Mouse (Mus musculus): ENCODE measurements around the gene Ppm1g. TPM values are rescaled to one million over a fixed set of nuclear protein-coding genes. Genes with fewer than 3 reads are reported as not detected.
"Not testable (repeated sequence)": the region's sequence is repeated elsewhere in the genome, so short reads cannot be mapped to it uniquely, and the experiment has no call there.

The Ppm1g gene
- total RNA-seq, 2 experiments from 2014 or later: 56.5 to 66.1 TPM

DNA sequence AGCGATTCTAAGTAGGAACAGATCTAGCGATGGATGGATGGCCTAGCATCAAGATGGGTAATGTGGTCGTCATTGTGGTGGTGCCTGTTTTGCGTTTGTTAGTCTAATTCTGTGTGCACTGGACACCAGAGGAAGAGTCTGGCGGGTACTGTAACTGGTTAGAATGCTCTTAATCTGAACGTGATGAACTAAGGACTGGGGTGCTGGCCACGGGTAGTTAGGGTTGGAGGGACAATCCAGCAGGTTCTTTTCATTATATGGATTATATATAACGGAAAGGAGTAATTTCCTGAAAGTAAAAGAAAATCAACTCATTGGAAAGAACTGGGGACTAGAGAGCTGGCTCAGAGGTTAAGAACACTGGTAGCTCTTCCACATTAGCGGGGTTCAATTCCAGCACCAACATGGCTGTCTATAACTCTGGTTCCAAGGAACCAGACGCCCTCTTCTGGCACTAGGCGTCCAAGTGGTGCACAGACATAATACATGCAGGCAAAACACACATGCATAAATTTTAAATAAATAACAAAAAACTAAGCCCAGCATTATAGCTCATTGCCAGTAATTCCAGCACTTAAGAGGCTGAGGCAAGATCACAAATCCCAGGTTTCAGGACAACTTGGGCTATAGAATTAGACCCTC, 938 bp upstream of the Ppm1g start:
- no peak for DNase-seq
- intact Hi-C loops (cut with DNase I): loop anchor here (2.0 to 10.0 kb wide), 3 partner anchors 19 to 233 kb away; partner anchors contain the start of genes Gm9970, Ift172, Nrbp1 and Zfp512

GRCm38 (mm10) chr5:31219911-31220447, 508 bp downstream of the Ppm1g start:
- intact Hi-C loops (cut with DNase I): loop anchor here (2.0 to 10.0 kb wide), 4 partner anchors 21 to 235 kb away; partner anchors contain the start of genes Gm9970, Ift172, Nrbp1 and Zfp512
- DNase-seq: peak in 1 of 2 experiments; percentile 58

- intact Hi-C loops (cut with DNase I): loop anchor here (5.0 kb wide), 1 partner anchor 108 kb away; no protein-coding TSS in a partner anchor
Measured at GRCm38 (mm10) chr5:31219474-31219873, 1.0 kb downstream of the Ppm1g start.

GRCm38 (mm10) chr5:31219070-31219469, 1.4 kb downstream of the Ppm1g start:
- no peak for DNase-seq
- intact Hi-C loops (cut with DNase I): loop anchor here (5.0 kb wide), 1 partner anchor 108 kb away; no protein-coding TSS in a partner anchor

More at GRCm38 (mm10) chr5:31219474-31219873, 1.0 kb downstream of the Ppm1g start:
- DNase-seq: no peak

- intact Hi-C loops (cut with DNase I): loop anchor here (5.0 kb wide), 1 partner anchor 109 kb away; no protein-coding TSS in a partner anchor
- no peak for DNase-seq
Measured at GRCm38 (mm10) chr5:31218294-31218693, 2.2 kb downstream of the Ppm1g start.

DNA sequence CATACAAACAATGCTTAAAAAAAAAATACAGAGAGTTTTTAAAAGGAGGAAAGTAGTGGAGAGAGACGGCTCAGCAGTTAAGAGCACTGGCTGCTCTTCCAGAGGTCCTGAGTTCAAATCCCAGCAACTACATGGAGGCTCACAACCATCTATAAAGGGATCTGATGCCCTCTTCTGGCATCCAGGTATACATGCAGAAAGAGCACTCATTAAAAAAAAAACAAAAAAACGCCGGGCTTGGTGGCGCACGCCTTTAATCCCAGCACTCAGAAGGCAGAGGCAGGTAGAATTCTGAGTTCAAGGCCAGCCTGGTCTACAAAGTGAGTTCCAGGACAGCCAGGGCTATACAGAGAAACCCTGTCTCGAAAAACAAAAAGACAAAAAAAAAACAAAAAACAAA, 3.9 kb downstream of the Ppm1g start:
- intact Hi-C loops (cut with DNase I): loop anchor here (5.0 kb wide), 1 partner anchor 111 kb away; no protein-coding TSS in a partner anchor
- DNase-seq: not testable (repeated sequence)

- intact Hi-C loops (cut with DNase I): no loop called here
- DNase-seq: no peak
Measured at GRCm38 (mm10) chr5:31204421-31204820, 16.1 kb downstream of the Ppm1g start.

DNA sequence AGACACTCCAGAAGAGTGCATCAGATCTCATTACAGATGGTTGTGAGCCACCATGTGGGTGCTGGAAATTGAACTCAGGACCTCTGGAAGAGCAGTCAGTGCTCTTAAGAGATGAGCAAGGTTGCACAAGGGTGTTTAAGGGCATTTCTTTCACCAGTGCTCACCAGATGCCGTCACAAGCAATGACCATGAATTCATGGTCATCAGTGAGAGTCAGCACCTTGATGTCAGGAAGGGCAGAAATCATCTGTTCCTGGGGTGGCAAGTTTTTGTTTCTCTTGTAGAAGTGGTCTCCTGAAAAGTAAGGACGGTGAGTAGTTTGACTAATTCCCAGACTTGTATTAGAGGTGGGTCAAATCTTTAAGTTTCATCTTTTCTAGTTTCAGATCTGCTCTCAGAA, 16.6 kb downstream of the Ppm1g start:
- intact Hi-C loops (cut with DNase I): no loop called here
- no peak for DNase-seq

GRCm38 (mm10) chr5:31202933-31203332, 17.6 kb downstream of the Ppm1g start:
- DNase-seq: no peak
- intact Hi-C loops (cut with DNase I): no loop called here

DNA sequence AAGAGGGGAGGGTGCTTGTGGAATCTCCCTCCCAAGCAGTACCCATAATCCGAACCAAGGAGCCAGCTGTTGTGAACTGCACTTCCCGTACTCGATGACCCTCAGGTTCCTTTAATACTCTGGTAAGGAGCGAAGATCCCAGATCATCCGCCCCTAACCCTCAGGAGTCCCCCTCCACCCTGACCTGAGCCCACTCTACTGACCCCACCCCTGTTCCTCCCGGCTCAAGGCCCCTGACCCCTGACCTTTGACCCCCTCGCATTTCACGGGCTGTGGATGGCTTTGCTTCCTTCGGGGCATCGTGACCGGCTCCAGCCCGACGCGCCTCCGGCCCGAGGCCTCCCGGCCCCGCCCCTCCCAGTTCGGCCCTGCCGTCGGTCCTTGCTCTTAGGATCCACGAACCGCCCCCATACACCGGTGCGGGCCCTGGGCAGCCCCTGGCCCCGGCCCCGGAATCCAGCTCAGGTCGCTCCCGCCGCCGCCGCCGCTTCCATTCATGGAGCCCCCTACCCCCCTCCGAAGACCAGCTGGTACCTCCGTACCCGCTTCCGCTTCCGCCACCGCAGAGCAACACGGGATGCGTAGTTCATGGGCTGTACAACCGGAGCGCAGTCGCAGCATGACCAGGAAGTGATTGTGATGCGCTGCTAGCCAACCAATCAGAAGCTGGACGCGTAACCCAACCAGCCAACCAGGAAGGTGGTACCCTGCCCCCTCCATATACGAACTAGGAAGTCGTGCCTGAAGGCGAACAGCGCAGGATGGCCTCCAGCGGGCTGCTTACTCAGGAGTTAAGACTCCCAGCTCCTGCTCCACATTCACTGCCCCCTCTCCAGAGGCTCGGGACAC, 18.5 kb downstream of the Ppm1g start, which contains the start of gene Zfp513:
TSS of gene Zfp513 (minus strand) at position 562 of the 849 bp plus-strand sequence.
- intact Hi-C loops (cut with DNase I): no loop called here
- DNase-seq: peak; percentile 92 to 94

GRCm38 (mm10) chr5:31201042-31201741, 19.3 kb downstream of the Ppm1g start:
- intact Hi-C loops (cut with DNase I): no loop called here
- DNase-seq: no peak

DNA sequence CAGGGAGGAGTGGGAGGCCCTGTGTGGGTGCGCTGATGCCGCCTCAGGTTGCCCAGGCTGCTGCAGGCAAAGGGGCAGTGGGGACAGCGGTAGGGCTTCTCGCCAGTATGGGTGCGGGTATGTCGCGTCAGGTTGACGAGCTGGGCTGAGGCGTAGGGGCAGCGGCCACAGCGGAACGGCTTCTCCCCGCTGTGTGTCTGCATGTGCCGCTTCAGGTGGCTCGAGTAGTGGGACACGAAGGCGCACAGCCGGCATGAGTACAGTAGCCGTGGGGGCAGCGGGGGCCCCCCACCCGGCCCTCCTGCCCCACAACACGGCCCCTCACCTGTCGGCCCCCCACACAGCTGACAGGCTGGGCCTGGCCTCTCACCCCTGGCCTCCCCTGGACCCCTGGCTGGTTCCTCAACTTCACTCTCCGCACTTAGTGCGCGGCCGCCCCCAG, 20.1 kb downstream of the Ppm1g start:
- no peak for DNase-seq
- intact Hi-C loops (cut with DNase I): no loop called here

DNA sequence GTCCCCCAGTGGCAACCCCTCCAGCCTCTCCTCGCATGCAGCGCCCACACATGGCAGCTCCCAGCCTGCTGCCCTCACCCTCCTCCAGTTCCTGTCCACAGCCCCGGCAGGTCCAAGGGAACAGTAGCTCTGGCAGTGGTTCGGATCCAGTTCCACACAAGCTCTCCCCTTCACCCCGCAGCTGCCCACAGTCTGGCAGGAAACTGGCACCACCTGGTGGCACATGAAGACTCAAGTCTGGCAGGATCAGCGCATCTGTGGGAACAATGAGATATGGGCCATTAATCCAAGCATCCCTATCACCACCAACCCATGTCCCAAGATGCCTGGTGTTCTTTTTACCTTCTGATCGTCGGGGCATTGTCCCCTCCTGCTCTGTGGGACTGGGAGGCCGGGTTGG, 20.6 kb downstream of the Ppm1g start:
- no peak for DNase-seq
- intact Hi-C loops (cut with DNase I): no loop called here

GRCm38 (mm10) chr5:31199321-31199892, 21.1 kb downstream of the Ppm1g start:
- no peak for DNase-seq
- intact Hi-C loops (cut with DNase I): no loop called here

DNA sequence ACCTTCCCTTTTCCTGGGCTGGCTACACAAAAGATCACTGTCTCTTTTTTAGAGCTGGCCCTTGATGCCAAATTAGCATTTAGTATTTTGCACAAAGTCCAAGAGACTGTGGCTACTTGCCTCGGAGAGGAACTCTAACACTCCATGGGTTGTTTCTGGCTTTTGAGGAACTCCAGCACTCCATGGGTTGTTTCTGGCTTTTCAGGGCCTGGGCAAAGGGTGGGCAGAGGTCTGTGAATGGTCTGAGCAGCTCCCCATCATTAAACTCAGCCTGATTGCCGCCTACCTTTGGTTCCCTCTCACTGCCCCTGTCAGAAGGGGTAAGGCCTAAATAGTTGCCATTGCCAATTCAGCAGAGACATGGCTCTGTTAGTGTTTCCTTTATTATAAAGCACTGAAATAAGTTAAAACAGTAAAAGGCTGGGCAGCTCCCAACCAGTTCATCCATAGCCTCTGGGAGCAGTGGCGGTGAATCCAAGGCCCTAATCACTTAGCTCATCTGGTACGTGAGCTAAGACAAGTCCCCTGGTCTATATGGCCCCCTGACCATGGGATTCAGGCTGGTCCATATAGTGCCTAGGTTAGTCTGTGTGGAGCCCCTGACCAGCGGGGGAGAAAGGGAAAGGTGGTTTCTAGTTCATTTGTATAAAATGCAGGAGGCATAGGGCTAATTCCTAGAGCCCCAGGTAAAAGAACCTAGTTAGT, 21.7 kb downstream of the Ppm1g start:
- intact Hi-C loops (cut with DNase I): no loop called here
- no peak for DNase-seq

GRCm38 (mm10) chr5:31198170-31198569, 22.3 kb downstream of the Ppm1g start:
- intact Hi-C loops (cut with DNase I): no loop called here
- DNase-seq: no peak

- intact Hi-C loops (cut with DNase I): no loop called here
- no peak for DNase-seq
Measured at GRCm38 (mm10) chr5:31197072-31197471, 23.4 kb downstream of the Ppm1g start.

DNA sequence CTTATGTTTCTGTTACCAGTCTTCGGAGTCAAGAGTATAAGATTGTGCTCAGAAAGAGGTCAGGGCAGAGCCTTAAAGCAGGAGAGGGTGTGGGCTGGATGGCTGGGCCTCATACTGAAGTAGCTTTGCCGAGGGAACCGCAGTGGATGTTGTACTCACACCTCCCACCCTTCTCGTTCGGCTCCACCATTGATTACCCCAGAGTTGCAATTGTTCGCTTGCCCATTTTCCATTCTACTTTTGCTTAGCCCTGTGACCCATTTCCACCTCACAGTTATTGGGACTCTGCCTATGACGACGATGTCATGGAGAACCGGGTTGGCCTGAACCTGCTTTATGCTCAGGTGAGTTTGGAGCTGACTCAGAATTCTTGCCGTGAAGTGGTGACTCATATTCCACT, 24.3 kb downstream of the Ppm1g start:
- intact Hi-C loops (cut with DNase I): no loop called here
- DNase-seq: no peak

DNA sequence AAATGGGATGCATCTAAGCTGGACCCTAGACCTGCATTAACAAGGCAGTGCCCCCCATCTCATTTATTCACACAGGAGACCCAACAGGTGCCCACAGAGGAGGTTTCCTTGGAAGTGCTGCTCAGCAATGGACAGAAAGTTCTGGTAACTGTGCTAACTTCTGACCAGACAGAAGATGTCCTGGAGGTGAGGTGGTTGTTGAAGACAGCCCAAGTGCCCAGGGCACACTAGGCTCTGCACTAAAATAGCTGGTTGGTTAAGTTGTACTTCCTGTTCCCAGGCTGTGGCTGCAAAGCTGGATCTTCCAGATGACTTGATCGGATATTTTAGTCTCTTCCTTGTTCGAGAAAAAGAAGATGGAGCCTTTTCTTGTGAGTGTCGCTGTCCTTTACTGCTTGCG, 24.8 kb downstream of the Ppm1g start:
- DNase-seq: no peak
- intact Hi-C loops (cut with DNase I): no loop called here
